Mouse (Mus musculus) brain, embryonic 14.5 days (tissue): ENCODE results near the gene Ssc5d.

ENCODE experiments used
- CTCF ChIP-seq: fragments of 200-500 bp; IDR thresholded peaks from 2 replicates; pipeline ENCODE4 v1.5.1; 2012; ENCODE audit warnings: inconsistent platforms, mild to moderate bottlenecking, moderate library complexity, borderline replicate concordance; ENCODE audit not compliant: insufficient read depth, insufficient read length; ENCODE audit errors: extremely low read depth
- POLR2A ChIP-seq: fragments of 200-500 bp; IDR thresholded peaks from 2 replicates; pipeline ENCODE4 v1.6.1; 2012; ENCODE audit warnings: mild to moderate bottlenecking, inconsistent platforms, borderline replicate concordance; ENCODE audit not compliant: poor library complexity, insufficient read depth, insufficient read length, severe bottlenecking; ENCODE audit errors: extremely low read depth

DNA sequence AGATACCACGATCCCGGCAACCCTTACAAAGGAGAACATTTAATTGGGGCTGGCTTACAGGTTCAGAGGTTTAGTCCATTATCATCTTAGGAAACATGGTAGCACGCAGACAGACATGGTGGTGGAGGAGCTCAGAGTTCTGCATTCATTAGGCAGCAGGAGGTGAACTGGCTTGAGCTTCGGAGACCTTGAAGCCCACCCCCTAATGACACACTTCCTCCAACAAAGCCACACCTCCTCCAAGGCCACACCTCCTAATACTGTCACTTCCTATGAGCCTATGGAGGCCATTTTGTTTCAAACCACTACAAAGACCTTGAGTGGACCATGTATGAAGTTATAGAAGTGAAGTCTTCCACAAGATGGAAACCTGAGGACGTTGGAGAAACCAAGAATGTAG lies 13.3 kb upstream of the Ssc5d start:
- TF ChIP-seq CTCF (no peak), POLR2A (no peak)
